Comparison of ENCODE assay signal across 25 mouse cellular contexts in genomic region chr19:56718046-56718445, GRCm38 (mm10). TPM values are rescaled to one million over a fixed set of nuclear protein-coding genes. Genes with fewer than 3 reads are reported as not detected.
DNase-seq lines count a peak whose midpoint lies in the region; ATAC-seq lines count a peak whose summit lies in the region.
"Had no signal": no experiment of that assay in that cellular context is flagged by ENCODE, and none has a peak within 500 bp of the region (broad histone marks: within the 10 kb centered on the region; RNA-seq: fewer than 3 reads in every experiment).

No protein-coding gene starts in this region.

- no peaks in the 10 kb centered on the region for H3K36me3 ChIP-seq in heart, embryonic 16.5 days (ENCODE audit: control insufficient read depth, insufficient read depth)
- no peaks in the 10 kb centered on the region for H3K36me3 ChIP-seq in heart, embryonic 12.5 days
- H3K36me3 ChIP-seq: embryonic facial prominence, embryonic 13.5 days; embryonic facial prominence, embryonic 15.5 days; forebrain, embryonic 10.5 days; forebrain, embryonic 12.5 days had no signal

- ATAC-seq in heart, embryonic 16.5 days (replicated peaks; ENCODE audit: extremely low read depth, insufficient read depth, low FRiP score): no peak
- ATAC-seq in heart, embryonic 12.5 days (ENCODE audit: insufficient number of reproducible peaks, low FRiP score): no peak
- ATAC-seq: activated CD4-positive, CD25-positive, alpha-beta regulatory T cell, adult 4 months; forebrain, embryonic 14.5 days; forebrain, embryonic 16.5 days; Patski had no signal

- DNase-seq in ovary, postnatal 36 days (ENCODE audit: low spot score): peak; percentile 15
- no peak for DNase-seq in ovary, postnatal 14 days (ENCODE audit: low spot score)
- DNase-seq in MN1 (ENCODE audit: low spot score): peak; percentile 21
- peak; percentile 73 for DNase-seq in retina, postnatal 1 day
- no peak for DNase-seq in cerebellum, postnatal 10 days
- DNase-seq: adrenal gland, adult 8-10 months; adrenal gland, postnatal 14 days; adrenal gland, postnatal 36 days; cerebellum, adult 11-12 months; cerebellum, adult 2 months; cerebellum, adult 9-10 months; cerebellum, postnatal 14 days; cerebellum, postnatal 36 days; embryo, embryonic 11 days had no signal

- H3K27ac ChIP-seq in heart, embryonic 16.5 days (ENCODE audit: low read length): no peak overlapping the region
- no peak overlapping the region for H3K27ac ChIP-seq in heart, embryonic 12.5 days (ENCODE audit: poor library complexity, severe bottlenecking)
- H3K27ac ChIP-seq: embryonic facial prominence, embryonic 13.5 days; embryonic facial prominence, embryonic 15.5 days; forebrain, embryonic 10.5 days; forebrain, embryonic 12.5 days had no signal

- H3K4me3 ChIP-seq in heart, embryonic 16.5 days (ENCODE audit: low read length): no peak overlapping the region
- no peak overlapping the region for H3K4me3 ChIP-seq in heart, embryonic 12.5 days
- H3K4me3 ChIP-seq: embryonic facial prominence, embryonic 13.5 days; embryonic facial prominence, embryonic 15.5 days; erythroblast, embryonic 14.5 days; forebrain, embryonic 10.5 days; forebrain, embryonic 12.5 days had no signal

- H3K9me3 ChIP-seq in heart, embryonic 16.5 days (replicated peaks; ENCODE audit: control insufficient read depth, low read length): no peaks in the 10 kb centered on the region
- no peaks in the 10 kb centered on the region for H3K9me3 ChIP-seq in heart, embryonic 12.5 days (replicated peaks)
- H3K9me3 ChIP-seq: embryonic facial prominence, embryonic 13.5 days; embryonic facial prominence, embryonic 15.5 days; forebrain, embryonic 10.5 days; forebrain, embryonic 12.5 days had no signal

- peaks cover 8% of the 10 kb centered on the region for H3K4me1 ChIP-seq in heart, embryonic 16.5 days (ENCODE audit: control insufficient read depth, insufficient read depth, low read length)
- H3K4me1 ChIP-seq in heart, embryonic 12.5 days (replicated peaks): peaks cover 28% of the 10 kb centered on the region

- 0 out of 2 replicates have a peak overlapping the region, but pooled peaks have one; percentile 17 for H3K9ac ChIP-seq in heart, embryonic 16.5 days (ENCODE audit: low read length)
- no peak overlapping the region for H3K9ac ChIP-seq in heart, embryonic 12.5 days
- H3K9ac ChIP-seq: embryonic facial prominence, embryonic 13.5 days; embryonic facial prominence, embryonic 15.5 days; forebrain, embryonic 12.5 days had no signal

- H3K27me3 ChIP-seq in heart, embryonic 16.5 days (ENCODE audit: control insufficient read depth, insufficient read depth, low read length): peaks cover 5% of the 10 kb centered on the region; the same call in 1 of the 2 replicates
- H3K27me3 ChIP-seq in heart, embryonic 12.5 days (replicated peaks): peaks cover 21% of the 10 kb centered on the region

- 70% methylated on average over 8 of the region's 8 CpGs for WGBS in heart, embryonic 16.5 days
- 60% methylated on average over 8 of the region's 8 CpGs for whole genome bisulfite sequencing in heart, embryonic 12.5 days

- no peak overlapping the region for H3K4me2 ChIP-seq in heart, embryonic 16.5 days (ENCODE audit: low read depth, low read length)
- H3K4me2 ChIP-seq in heart, embryonic 12.5 days: no peak overlapping the region
- H3K4me2 ChIP-seq: embryonic facial prominence, embryonic 13.5 days; embryonic facial prominence, embryonic 15.5 days; forebrain, embryonic 12.5 days had no signal

RNA-seq across cellular contexts. Expression of gene Adrb1, which starts 4.0 kb away (rescaled TPM):
- polyA plus RNA-seq in heart, embryonic 16.5 days (2015; fragmentation: Nextera tagmentation; extraction: Ambion mirVana): 2.7 and 4.2 TPM in 2 replicates
- 3.9 and 4.2 TPM in 2 replicates for polyA plus RNA-seq in heart, embryonic 12.5 days (2016; fragmentation: Nextera tagmentation; extraction: Ambion mirVana)
- polyA plus RNA-seq: activated CD4-positive, CD25-positive, alpha-beta regulatory T cell, adult 4 months; Patski had no signal

Comparison
In these comparisons a context has a peak if more than half of its experiments do, and no peak if none do; other contexts are left out.
1. DNase-seq: peak in ovary, postnatal 36 days (single experiment), MN1 (single experiment) and retina, postnatal 1 day (single experiment); none in ovary, postnatal 14 days (single experiment) and cerebellum, postnatal 10 days (0 of 2).